Mouse (Mus musculus) hindbrain, postnatal 0 days (tissue): ENCODE data around the gene Pms1. TPM values are rescaled to one million over a fixed set of nuclear protein-coding genes. Genes with fewer than 3 reads are reported as not detected.
"Not testable (repeated sequence)": the region's sequence is repeated elsewhere in the genome, so short reads cannot be mapped to it uniquely, and the experiment has no call there.

Source experiments
- ATAC-seq: fragments of 200-750 bp; cut with Nextera tagmentation; 2 replicates; pipeline ENCODE4 v1.8.0; 2017; ENCODE audit warnings: mild to moderate bottlenecking, moderate TSS enrichment, moderate library complexity
- DNase-seq: peaks from one replicate; pipeline ENCODE4 v3.0.0-alpha.2; 2015; ENCODE audit warnings: low spot score
- H3K27ac ChIP-seq: fragments of 300-500 bp; sonication (generic); 2 replicates; pipeline ENCODE4 v1.5.1; 2014; ENCODE audit warnings: mild to moderate bottlenecking
- H3K27me3 ChIP-seq: fragments of 300-500 bp; sonication (generic); 2 replicates; pipeline ENCODE4 v1.6.1; 2014; ENCODE audit warnings: low read length, mixed read lengths; ENCODE audit not compliant: insufficient read depth
- H3K36me3 ChIP-seq: fragments of 300-500 bp; sonication (generic); 2 replicates; pipeline ENCODE4 v1.6.1; 2014; ENCODE audit warnings: low read length, mixed read lengths; ENCODE audit not compliant: insufficient read depth
- H3K4me1 ChIP-seq: fragments of 300-500 bp; sonication (generic); 2 replicates; pipeline ENCODE4 v1.6.1; 2014; ENCODE audit warnings: antibody characterized with exemption, low read length, mixed read lengths; ENCODE audit not compliant: insufficient read depth
- H3K4me2 ChIP-seq: fragments of 300-500 bp; sonication (generic); 2 replicates; pipeline ENCODE4 v1.6.1; 2014; ENCODE audit warnings: low read depth, mild to moderate bottlenecking, low read length, moderate library complexity, mixed read lengths
- H3K4me3 ChIP-seq: fragments of 300-500 bp; sonication (generic); 2 replicates; pipeline ENCODE4 v1.5.1; 2014; ENCODE audit warnings: low read length
- H3K9ac ChIP-seq: fragments of 300-500 bp; sonication (generic); replicated peaks from 2 replicates; pipeline ENCODE4 v1.6.1; 2014; ENCODE audit warnings: mild to moderate bottlenecking, low read length, moderate library complexity, mixed read lengths
- H3K9me3 ChIP-seq: fragments of 300-500 bp; sonication (generic); 2 replicates; pipeline ENCODE4 v1.6.1; 2016; ENCODE audit warnings: low read length, mixed read lengths
- CTCF ChIP-seq: IDR thresholded peaks from 2 replicates; pipeline ENCODE4 v1.5.1; 2016; ENCODE audit warnings: antibody characterized with exemption, control low read depth, low read depth
- WGBS: fragments of 180-500 bp; shearing (Covaris S2); extraction: QIAGEN DNeasy Blood & Tissue Kit; methylation state at CpG from one replicate; pipeline ENCODE4 v1.1.7; 2014; 5-methylcytosine and 5-hydroxymethylcytosine counted together
- polyA plus RNA-seq: library from polyadenylated mRNA; unstranded; fragments of >200 nt; fragmentation: Nextera tagmentation; extraction: Ambion mirVana; gene quantifications from 2 replicates; pipeline ENCODE4 v1.2.1, GENCODE M21; 2015
- total RNA-seq: library from RNA; depleted of rRNA; stranded (reverse); fragments of >200 nt; gene quantifications from 2 replicates; pipeline ENCODE4 v1.2.3, GENCODE M21; 2014

Gene Pms1
- total and polyA plus RNA-seq, 2 experiments from 2014 or later, result 4.4 to 7.3 TPM

DNA sequence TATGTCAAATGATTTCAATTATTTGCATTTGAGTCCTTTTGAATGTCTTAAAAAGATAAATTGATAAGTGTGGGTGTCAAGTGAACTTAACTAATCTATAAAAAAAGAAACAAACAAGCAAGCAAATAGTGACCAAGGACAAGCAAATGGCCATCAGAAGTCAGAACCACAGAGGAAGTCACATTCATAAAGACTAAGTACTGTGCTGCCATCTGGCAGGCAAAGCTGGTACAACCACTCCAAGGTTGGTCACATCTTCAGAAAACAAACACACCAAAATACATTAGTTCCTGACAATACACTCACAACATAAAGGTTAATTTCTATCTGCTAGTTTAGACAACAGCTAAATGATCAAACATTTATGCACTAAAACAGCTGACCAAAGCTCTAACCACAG, 24.2 kb downstream of the Pms1 start:
- ATAC-seq, result peak; percentile 74
- no peak overlapping the region for H3K27ac ChIP-seq
- H3K4me1 ChIP-seq, result no peaks in the 10 kb centered on the region
- no peaks in the 10 kb centered on the region for H3K9me3 ChIP-seq
- peak; percentile 78 for DNase-seq
- no peak overlapping the region for H3K9ac ChIP-seq
- no peaks in the 10 kb centered on the region for H3K27me3 ChIP-seq
- no peaks in the 10 kb centered on the region for H3K36me3 ChIP-seq
- TF ChIP-seq CTCF, result peak; percentile 80
- H3K4me3 ChIP-seq, result no peak overlapping the region
- H3K4me2 ChIP-seq, result no peak overlapping the region

DNA sequence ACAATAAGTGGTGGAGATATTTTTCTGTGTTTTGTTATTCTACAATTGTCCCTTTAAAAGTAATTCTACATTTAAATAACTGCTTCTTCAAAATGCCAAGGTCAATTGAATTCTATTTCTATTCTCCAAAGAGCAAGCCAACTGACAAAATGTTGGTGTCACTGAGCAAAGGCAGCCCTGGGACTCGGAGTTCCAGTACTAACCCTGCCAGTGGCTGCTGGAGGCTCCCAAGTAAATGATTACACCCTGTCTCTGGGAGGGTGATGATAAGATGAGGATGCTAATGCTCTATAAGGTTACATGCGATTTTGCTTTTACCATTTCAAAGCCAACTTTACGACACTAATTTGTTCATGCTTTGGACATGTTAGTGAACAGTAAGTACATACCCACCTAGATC, 26.9 kb downstream of the Pms1 start:
- Histone ChIP-seq H3K36me3 (no peaks in the 10 kb centered on the region), H3K4me3 (no peak overlapping the region), H3K4me2 (no peak overlapping the region), H3K9me3 (no peaks in the 10 kb centered on the region), H3K4me1 (no peaks in the 10 kb centered on the region), H3K9ac (no peak overlapping the region), H3K27ac (no peak overlapping the region), H3K27me3 (no peaks in the 10 kb centered on the region)
- 86% methylated on average over 3 of the region's 3 CpGs for WGBS
- DNase-seq (no peak), ATAC-seq (no peak)
- TF ChIP-seq CTCF, result no peak

DNA sequence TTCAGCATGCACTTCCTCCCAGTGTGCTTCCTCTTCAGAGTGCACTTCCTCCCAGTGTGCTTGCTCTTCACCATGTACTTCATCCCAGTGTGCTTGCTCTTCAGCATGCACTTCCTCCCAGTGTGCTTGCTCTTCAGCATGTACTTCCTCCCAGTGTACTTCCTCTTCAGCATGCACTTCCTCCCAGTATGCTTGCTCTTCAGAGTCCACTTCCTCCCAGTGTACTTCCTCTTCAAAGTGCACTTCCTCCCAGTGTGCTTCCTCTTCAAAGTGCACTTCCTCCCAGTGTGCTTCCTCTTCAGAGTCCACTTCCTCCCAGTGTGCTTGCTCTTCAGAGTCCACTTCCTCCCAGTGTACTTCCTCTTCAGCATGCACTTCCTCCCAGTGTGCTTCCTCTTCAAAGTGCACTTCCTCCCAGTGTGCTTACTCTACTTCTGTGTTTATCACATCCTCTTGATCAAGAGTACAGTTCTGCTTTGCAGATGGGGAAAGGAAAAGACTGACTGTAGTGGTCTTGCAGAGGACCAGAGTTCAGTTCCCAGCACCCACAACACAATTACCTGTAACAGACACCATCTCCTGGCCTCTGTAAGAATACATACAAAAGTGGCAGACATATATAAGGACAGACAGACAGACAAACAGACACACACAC, 31.7 kb downstream of the Pms1 start:
- not testable (repeated sequence) for DNase-seq, H3K4me3 ChIP-seq, H3K27me3 ChIP-seq

DNA sequence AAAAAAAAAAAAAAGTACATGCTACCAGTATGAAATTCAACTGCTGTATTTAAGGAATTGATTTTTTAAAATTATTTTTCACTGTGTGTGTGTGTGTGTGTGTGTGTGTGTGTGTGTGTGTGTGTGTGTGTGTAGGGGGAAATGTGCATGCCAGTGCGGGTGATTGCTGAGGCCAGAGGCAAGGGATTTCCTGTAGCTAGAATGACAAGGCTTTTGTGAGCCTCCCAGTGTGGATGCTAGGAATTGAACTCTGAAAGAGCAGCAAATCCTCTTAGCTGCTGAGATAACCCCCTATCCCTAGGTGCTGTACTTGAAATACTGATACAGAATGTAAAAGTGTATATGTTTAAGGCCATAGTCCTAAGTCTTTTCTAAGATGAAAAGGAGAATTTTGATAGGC, 70.8 kb downstream of the Pms1 start:
- Histone ChIP-seq H3K4me2 (no peak overlapping the region), H3K27ac (no peak overlapping the region), H3K36me3 (no peaks in the 10 kb centered on the region), H3K4me3 (no peak overlapping the region), H3K4me1 (no peaks in the 10 kb centered on the region), H3K9ac (no peak overlapping the region), H3K9me3 (no peaks in the 10 kb centered on the region), H3K27me3 (no peaks in the 10 kb centered on the region)
- TF ChIP-seq CTCF, result no peak
- DNase-seq (no peak), ATAC-seq (no peak)
- 57% methylated on average over 1 of the region's 1 CpGs for WGBS

More for the DNA sequence above, 31.7 kb downstream of the Pms1 start:
- not testable (repeated sequence) for H3K27ac ChIP-seq, H3K9ac ChIP-seq, H3K9me3 ChIP-seq, H3K4me2 ChIP-seq, ATAC-seq, H3K4me1 ChIP-seq, H3K36me3 ChIP-seq

DNA sequence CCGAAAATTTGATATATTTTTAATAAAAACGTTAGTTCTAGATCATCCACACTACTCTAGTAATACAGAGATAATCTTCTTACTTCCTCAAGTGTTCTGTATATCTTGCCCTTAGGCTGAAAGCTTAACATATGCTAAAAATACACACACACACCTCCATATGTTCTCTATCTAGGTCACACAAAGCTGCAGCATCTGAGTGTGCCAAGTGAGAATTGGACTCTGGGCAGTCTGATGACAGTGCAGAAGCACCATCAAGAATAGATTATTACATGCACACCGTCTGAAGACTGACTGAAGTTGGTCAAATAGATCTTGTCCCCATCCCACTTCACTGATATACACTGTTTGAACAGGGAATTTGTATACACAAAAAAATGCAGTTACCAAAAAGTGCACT, 71.2 kb downstream of the Pms1 start:
- no peak overlapping the region for H3K4me2 ChIP-seq
- DNase-seq (no peak), ATAC-seq (peak; percentile 53)
- no peaks in the 10 kb centered on the region for H3K9me3 ChIP-seq
- no peak overlapping the region for H3K4me3 ChIP-seq
- TF ChIP-seq CTCF, result no peak
- no peaks in the 10 kb centered on the region for H3K27me3 ChIP-seq
- WGBS, result 80% methylated on average over 3 of the region's 3 CpGs
- no peaks in the 10 kb centered on the region for H3K36me3 ChIP-seq
- H3K9ac ChIP-seq, result no peak overlapping the region
- no peak overlapping the region for H3K27ac ChIP-seq
- no peaks in the 10 kb centered on the region for H3K4me1 ChIP-seq

DNA sequence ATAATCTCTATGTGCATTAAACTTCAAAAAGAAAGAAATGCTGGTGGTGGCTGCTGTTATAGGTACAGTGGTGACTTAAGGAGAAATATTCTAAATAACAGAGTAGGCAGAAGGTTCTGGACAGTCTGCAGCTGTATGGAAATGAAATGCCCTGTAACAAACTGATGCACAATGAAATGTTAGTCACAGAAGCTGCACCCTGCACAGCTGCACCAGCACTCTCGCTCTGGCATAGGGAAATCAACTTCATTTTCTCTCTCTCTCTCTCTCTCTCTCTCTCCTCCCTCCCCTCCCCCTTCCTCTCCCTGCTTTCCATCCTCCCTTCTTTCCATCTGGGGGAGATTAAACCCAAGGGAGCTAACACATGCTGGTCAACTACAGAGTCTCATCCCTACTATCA, 72.0 kb downstream of the Pms1 start:
- WGBS, result 63% methylated on average over 1 of the region's 1 CpGs
- Histone ChIP-seq H3K36me3 (no peaks in the 10 kb centered on the region), H3K9ac (no peak overlapping the region), H3K27ac (no peak overlapping the region), H3K27me3 (no peaks in the 10 kb centered on the region), H3K4me1 (no peaks in the 10 kb centered on the region), H3K9me3 (no peaks in the 10 kb centered on the region), H3K4me3 (no peak overlapping the region), H3K4me2 (no peak overlapping the region)
- ATAC-seq, result no peak
- no peak for TF ChIP-seq CTCF
- no peak for DNase-seq

DNA sequence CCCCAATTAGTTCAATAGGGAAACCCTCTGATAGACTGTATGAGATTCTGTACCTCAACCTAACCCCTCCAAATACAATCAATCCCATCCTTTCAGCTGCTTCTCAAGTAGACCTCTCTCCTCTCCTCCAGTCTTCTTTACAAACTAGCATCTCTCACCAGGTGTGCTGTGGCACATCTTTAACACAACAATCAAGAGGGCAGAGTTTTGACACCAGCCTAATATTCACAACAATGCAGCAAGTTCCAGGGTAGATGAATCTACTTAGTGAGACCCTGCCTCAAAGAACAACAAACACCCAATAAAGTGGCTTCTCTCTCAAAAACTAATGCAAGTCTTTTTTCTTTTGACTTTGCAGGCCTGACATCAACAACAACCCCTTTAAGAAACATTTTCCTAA, 86.7 kb downstream of the Pms1 start:
- no peak overlapping the region for H3K9ac ChIP-seq
- ATAC-seq (no peak), DNase-seq (no peak)
- H3K9me3 ChIP-seq, result no peaks in the 10 kb centered on the region
- H3K27ac ChIP-seq, result no peak overlapping the region
- no peaks in the 10 kb centered on the region for H3K27me3 ChIP-seq
- TF ChIP-seq CTCF, result no peak
- no peak overlapping the region for H3K4me3 ChIP-seq
- no peak overlapping the region for H3K4me2 ChIP-seq
- H3K4me1 ChIP-seq, result no peaks in the 10 kb centered on the region
- H3K36me3 ChIP-seq, result no peaks in the 10 kb centered on the region
